Mouse (Mus musculus): ENCODE results near the gene Calm2.

GRCm38 (mm10) chr17:87477611-87478010 lies 30.9 kb upstream of the Calm2 start:
- no peak for TF ChIP-seq CTCF (IDR thresholded peaks at IDR 0.05; ENCODE audit: low read depth)
- no peak for TF ChIP-seq EP300 (IDR thresholded peaks at IDR 0.05; ENCODE audit: low read depth)

Measured in liver, postnatal 0 days (tissue).